Mouse (Mus musculus) neural tube, embryonic 13.5 days (tissue): ENCODE data around the gene Mbnl2. TPM values are rescaled to one million over a fixed set of nuclear protein-coding genes. Genes with fewer than 3 reads are reported as not detected.

Source experiments
- ATAC-seq: fragments of 200-750 bp; cut with Nextera tagmentation; 2 replicates; pipeline ENCODE4 v1.8.0; 2017; ENCODE audit warnings: low read depth, mild to moderate bottlenecking, moderate TSS enrichment, moderate library complexity
- H3K27ac ChIP-seq: fragments of 300-500 bp; sonication (generic); replicated peaks from 2 replicates; pipeline ENCODE4 v1.5.1; 2015; ENCODE audit warnings: moderate library complexity, mild to moderate bottlenecking, inconsistent platforms
- H3K27me3 ChIP-seq: fragments of 300-500 bp; sonication (generic); 2 replicates; pipeline ENCODE4 v1.6.1; 2015; ENCODE audit warnings: mild to moderate bottlenecking, inconsistent platforms
- H3K36me3 ChIP-seq: fragments of 300-500 bp; sonication (generic); 2 replicates; pipeline ENCODE4 v1.6.1; 2015; ENCODE audit warnings: mild to moderate bottlenecking, inconsistent platforms
- H3K4me1 ChIP-seq: fragments of 300-500 bp; sonication (generic); replicated peaks from 2 replicates; pipeline ENCODE4 v1.6.1; 2015; ENCODE audit warnings: inconsistent platforms
- H3K4me2 ChIP-seq: fragments of 300-500 bp; sonication (generic); 2 replicates; pipeline ENCODE4 v1.6.1; 2015; ENCODE audit warnings: inconsistent platforms, mild to moderate bottlenecking, moderate library complexity
- H3K4me3 ChIP-seq: fragments of 300-500 bp; sonication (generic); 2 replicates; pipeline ENCODE4 v1.5.1; 2015; ENCODE audit warnings: mild to moderate bottlenecking, inconsistent platforms
- H3K9ac ChIP-seq: fragments of 300-500 bp; sonication (generic); 2 replicates; pipeline ENCODE4 v1.6.1; 2015; ENCODE audit warnings: moderate library complexity, mild to moderate bottlenecking, inconsistent platforms
- H3K9me3 ChIP-seq: fragments of 300-500 bp; sonication (generic); 2 replicates; pipeline ENCODE4 v1.6.1; 2016; ENCODE audit warnings: inconsistent platforms
- WGBS: fragments of 180-500 bp; shearing (Covaris S2); methylation state at CpG from one replicate; pipeline ENCODE4 v1.1.7; 2015; 5-methylcytosine and 5-hydroxymethylcytosine counted together
- polyA plus RNA-seq: library from polyadenylated mRNA; unstranded; fragments of >200 nt; fragmentation: Nextera tagmentation; extraction: Ambion mirVana; gene quantifications from 2 replicates; pipeline ENCODE4 v1.2.1, GENCODE M21; 2015

The Mbnl2 gene
- polyA plus RNA-seq, 1 experiment from 2014 or later = 39.4 TPM

DNA sequence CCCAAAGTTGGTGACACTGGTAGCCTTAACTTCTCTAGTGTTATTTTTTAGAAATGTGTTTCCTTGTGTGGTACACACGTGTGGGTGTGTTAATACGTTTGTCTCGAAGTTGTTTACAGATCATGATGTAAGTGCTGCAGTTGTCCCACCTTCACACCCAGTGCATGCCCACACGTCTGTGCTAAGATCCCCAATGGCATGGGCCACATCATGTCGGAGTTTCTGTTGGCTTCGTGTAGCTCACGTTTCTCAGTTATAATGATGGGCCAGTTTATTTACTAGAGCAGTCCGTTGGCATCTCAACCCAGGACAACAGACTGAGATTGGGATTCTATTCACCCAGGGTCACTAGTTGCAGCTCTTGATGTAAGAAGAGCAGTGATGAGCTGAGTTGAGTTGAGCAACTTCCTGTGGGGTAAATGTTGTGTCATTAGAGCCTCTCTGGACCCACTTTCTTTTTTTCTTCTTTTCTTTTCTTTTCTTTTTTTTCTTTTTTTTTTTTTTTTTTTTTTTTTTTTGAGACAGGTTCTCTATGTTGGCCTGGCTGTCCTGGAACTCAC is 205.0 kb downstream of the Mbnl2 start:
- Histone ChIP-seq H3K9me3 (no peaks in the 10 kb centered on the region), H3K4me3 (peak overlapping the region; percentile 86; the same call in 1 of the 2 replicates), H3K4me1 (peaks cover 48% of the 10 kb centered on the region), H3K27me3 (no peaks in the 10 kb centered on the region), H3K9ac (no peak overlapping the region), H3K27ac (no peak overlapping the region), H3K4me2 (peak overlapping the region; percentile 63), H3K36me3 (peaks cover 12% of the 10 kb centered on the region; the same call in 1 of the 2 replicates)
- ATAC-seq = no peak
- 86% methylated on average over 8 of the region's 8 CpGs for WGBS

DNA sequence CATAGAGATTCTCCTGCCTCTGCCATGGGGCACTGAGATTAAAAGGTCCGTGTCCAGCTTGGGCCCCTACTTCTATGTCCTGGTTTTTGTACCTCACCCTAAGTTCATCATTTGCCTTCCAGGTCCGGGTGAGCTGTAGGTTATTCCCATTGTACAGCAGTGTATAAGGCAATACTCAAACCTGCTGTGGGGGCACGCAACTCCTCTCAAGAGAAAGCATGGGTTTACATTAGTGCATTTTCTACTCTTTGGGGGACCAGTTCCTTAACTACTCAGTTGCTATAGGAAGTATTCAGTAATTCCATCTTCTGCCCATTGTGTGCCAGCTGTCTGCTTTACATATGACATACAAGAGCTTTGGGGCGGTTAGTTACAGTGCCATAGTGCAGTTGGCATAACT is 205.5 kb downstream of the Mbnl2 start:
- Histone ChIP-seq H3K36me3 (peaks cover 12% of the 10 kb centered on the region; the same call in 1 of the 2 replicates), H3K4me2 (peak overlapping the region; percentile 63), H3K9ac (no peak overlapping the region), H3K27me3 (no peaks in the 10 kb centered on the region), H3K27ac (no peak overlapping the region), H3K4me1 (peaks cover 45% of the 10 kb centered on the region), H3K4me3 (no peak overlapping the region), H3K9me3 (no peaks in the 10 kb centered on the region)
- WGBS = 94% methylated on average over 4 of the region's 4 CpGs
- ATAC-seq = no peak

Other genes with a start within 250 kb of the Mbnl2 start
- not detected in 2 replicates for gene Oxgr1, start 233.2 kb upstream of the Mbnl2 start, polyA plus RNA-seq
- gene Rap2a, start 202.8 kb downstream of the Mbnl2 start, polyA plus RNA-seq = 20.5 and 23.6 TPM in 2 replicates